Mouse (Mus musculus) skeletal muscle tissue, adult 2 months (tissue): ENCODE results near the gene Klk1b1.
"Not testable (repeated sequence)": the region's sequence is repeated elsewhere in the genome, so short reads cannot be mapped to it uniquely, and the experiment has no call there.

Source experiments
- DNase-seq: peaks from one replicate; pipeline ENCODE4 v3.0.0-alpha.2; 2012; ENCODE audit warnings: low read depth, low spot score

Gene Klk1b1

GRCm38 (mm10) chr7:44004847-44005246 lies 38.3 kb downstream of the Klk1b1 start:
- DNase-seq = no peak

GRCm38 (mm10) chr7:44011868-44012267 lies 45.3 kb downstream of the Klk1b1 start, which contains the start of gene Klk1b26:
Gene Klk1b26, plus strand, starts transcription at chr7:44012168.
- DNase-seq = not testable (repeated sequence)

GRCm38 (mm10) chr7:44014666-44015065 lies 48.1 kb downstream of the Klk1b1 start:
- DNase-seq = not testable (repeated sequence)

GRCm38 (mm10) chr7:44015071-44015470 lies 48.5 kb downstream of the Klk1b1 start:
- no peak for DNase-seq
